ENCODE assay signal across 8 mouse cellular contexts in genomic region chr17:35836991-35837422, GRCm38 (mm10). TPM values are rescaled to one million over a fixed set of nuclear protein-coding genes. Genes with fewer than 3 reads are reported as not detected.
DNase-seq lines count a peak whose midpoint lies in the region; ATAC-seq and TF ChIP-seq lines count a peak whose summit lies in the region.

No protein-coding gene starts in this region.

- TF ChIP-seq EP300 in MEL (IDR thresholded peaks at IDR 0.05; ENCODE audit: low read depth in 1 of 2, low read length in 2 of 2) = no peak

- peak overlapping the region; percentile 99 for H3K9ac ChIP-seq in MEL (ENCODE audit: control insufficient read depth, low read depth, low read length, poor library complexity, severe bottlenecking)
- H3K9ac ChIP-seq in forebrain, embryonic 16.5 days (replicated peaks; ENCODE audit: low read depth, low read length) = peak overlapping the region; percentile 83

- no peaks in the 10 kb centered on the region for H3K9me3 ChIP-seq in MEL (replicated peaks; ENCODE audit: insufficient read depth, low read length)
- H3K9me3 ChIP-seq in forebrain, embryonic 16.5 days (ENCODE audit: control insufficient read depth, low read length) = no peaks in the 10 kb centered on the region

- under 1% methylated on average over 25 of the region's 25 CpGs for WGBS in forebrain, embryonic 16.5 days

- no peaks in the 10 kb centered on the region for H3K27me3 ChIP-seq in MEL (ENCODE audit: control insufficient read depth in 1 of 2, insufficient read depth in 2 of 2, low read length in 2 of 2)
- H3K27me3 ChIP-seq in forebrain, embryonic 16.5 days (replicated peaks; ENCODE audit: control insufficient read depth, insufficient read depth, low read length) = no peaks in the 10 kb centered on the region

- peak overlapping the region; percentile 84 to 99 for H3K4me3 ChIP-seq in MEL (ENCODE audit: control insufficient read depth in 1 of 2, insufficient read depth in 1 of 2, low read depth in 2 of 2, low read length in 2 of 2)
- peak overlapping the region; percentile 63 for H3K4me3 ChIP-seq in forebrain, embryonic 16.5 days (replicated peaks; ENCODE audit: low read length)

- peak overlapping the region; percentile 84 for H3K4me2 ChIP-seq in forebrain, embryonic 16.5 days (ENCODE audit: low read length)

- peaks cover 11 to 47% of the 10 kb centered on the region in 2 experiments for H3K36me3 ChIP-seq in MEL (ENCODE audit: control insufficient read depth in 1 of 2, insufficient read depth in 2 of 2, low read length in 2 of 2)
- peaks cover 37% of the 10 kb centered on the region for H3K36me3 ChIP-seq in forebrain, embryonic 16.5 days (ENCODE audit: control insufficient read depth, insufficient read depth)

- peak; percentile 95 for DNase-seq in MEL (ENCODE audit: low read depth, low spot score)
- DNase-seq in cerebellum, adult 18-20 months = peak; percentile 77 to 78
- peak; percentile 95 for DNase-seq in heart, postnatal 4 days
- peak; percentile 64 to 66 for DNase-seq in layer of hippocampus, postnatal 25 days (ENCODE audit: extremely low spot score in 1 of 2, low spot score in 1 of 2)
- DNase-seq in lung, postnatal 14 days = peak; percentile 88
- DNase-seq in retina, postnatal 1 day = peak; percentile 92
- peak; percentile 91 for DNase-seq in urinary bladder, postnatal 25 days (ENCODE audit: low spot score)

- peaks cover 0 to 51% of the 10 kb centered on the region in 2 experiments for H3K4me1 ChIP-seq in MEL (ENCODE audit: control insufficient read depth in 1 of 2, insufficient read depth in 2 of 2, low read length in 2 of 2)
- peaks cover 52% of the 10 kb centered on the region for H3K4me1 ChIP-seq in forebrain, embryonic 16.5 days (replicated peaks; ENCODE audit: control insufficient read depth, insufficient read depth, low read length)

- TF ChIP-seq CTCF in MEL (IDR thresholded peaks at IDR 0.05 in 2 of 3, conservative IDR thresholded peaks at IDR 0.05 in 1 of 3; ENCODE audit: control insufficient read depth in 1 of 3, insufficient read depth in 1 of 3, low read depth in 2 of 3, low read length in 3 of 3, poor library complexity in 1 of 3, severe bottlenecking in 1 of 3) = 0 out of 6 replicates have a peak, but pooled peaks of 1 of the 3 experiments have one; percentile 2

- ATAC-seq in forebrain, embryonic 16.5 days = peak; percentile 34

- peak overlapping the region; percentile 97 for H3K27ac ChIP-seq in MEL (ENCODE audit: control insufficient read depth, low read depth, low read length)
- H3K27ac ChIP-seq in forebrain, embryonic 16.5 days (ENCODE audit: low read length) = peak overlapping the region; percentile 94

- peak in 1 of 2 experiments; percentile 70; a peak in 2 of 4 replicates for TF ChIP-seq POLR2A in MEL (IDR thresholded peaks at IDR 0.05; ENCODE audit: control insufficient read depth in 1 of 2, insufficient read depth in 1 of 2, low read depth in 1 of 2, low read length in 2 of 2, poor library complexity in 1 of 2)

- no peak for TF ChIP-seq RAD21 in MEL (IDR thresholded peaks at IDR 0.05; ENCODE audit: low read depth, low read length)

- H3K79me2 ChIP-seq in MEL (ENCODE audit: control insufficient read depth, insufficient read depth, low read length, poor library complexity) = peaks cover 42% of the 10 kb centered on the region

TF ChIP-seq in MEL, 35 proteins besides CTCF, POLR2A, EP300 and RAD21:
- TF ChIP-seq BHLHE40 (IDR thresholded peaks at IDR 0.05; ENCODE audit: borderline replicate concordance, low read depth, low read length) (no peak), ZC3H11A (IDR thresholded peaks at IDR 0.05; ENCODE audit: low read depth, low read length) (no peak), USF2 (IDR thresholded peaks at IDR 0.05; ENCODE audit: borderline replicate concordance in 1 of 2, insufficient read depth in 1 of 2, low read depth in 1 of 2, low read length in 2 of 2) (0 out of 4 replicates have a peak, but pooled peaks of 1 of the 2 experiments have one; percentile 8), MEF2A (IDR thresholded peaks at IDR 0.05; ENCODE audit: extremely low read depth, insufficient replicate concordance, low read depth, low read length, poor library complexity, severe bottlenecking) (no peak), POLR2AphosphoS5 (IDR thresholded peaks at IDR 0.05; ENCODE audit: borderline replicate concordance, low read depth, low read length) (no peak), MAX (IDR thresholded peaks at IDR 0.05; ENCODE audit: low read length) (no peak), TBP (IDR thresholded peaks at IDR 0.05; ENCODE audit: low read depth, low read length) (peak; percentile 69; the same call in 1 of the 2 replicates)

RNA-seq across cellular contexts. Expression of gene Tubb5, which starts 1.1 kb away (rescaled TPM):
- 1,137 and 1,211 TPM in 2 replicates for total RNA-seq in MEL (2012; rRNA removed)
- polyA plus RNA-seq in MEL (2012; ENCODE audit: insufficient read depth in 1 of 2, insufficient read length in 2 of 2, low read depth in 1 of 2, low replicate concordance in 2 of 2, missing spikeins in 1 of 2) = 1,000 to 10,000 TPM; 1,040 to 1,575 TPM
- polyA plus RNA-seq in forebrain, embryonic 16.5 days (2015; fragmentation: Nextera tagmentation; extraction: Ambion mirVana) = 1,979 and 2,045 TPM in 2 replicates
- total RNA-seq in heart, postnatal 4 days (2021) = 100 to 1,000 TPM; 908 to 913 TPM
- total RNA-seq in layer of hippocampus, postnatal 25 days (2021) = 100 to 1,000 TPM; 381 to 413 TPM

RNA-seq across cellular contexts. Expression of gene Mdc1, which starts 4.3 kb away (rescaled TPM):
- total RNA-seq in MEL (2012; rRNA removed) = 15.0 and 17.2 TPM in 2 replicates
- 10 to 100 TPM; 46.6 to 77.9 TPM for polyA plus RNA-seq in MEL (2012; ENCODE audit: insufficient read depth in 1 of 2, insufficient read length in 2 of 2, low read depth in 1 of 2, low replicate concordance in 2 of 2, missing spikeins in 1 of 2)
- 10.6 and 13.2 TPM in 2 replicates for polyA plus RNA-seq in forebrain, embryonic 16.5 days (2015; fragmentation: Nextera tagmentation; extraction: Ambion mirVana)
- total RNA-seq in heart, postnatal 4 days (2021) = 10 to 100 TPM; 37.9 to 40.6 TPM
- 10 to 100 TPM; 12.1 to 16.5 TPM for total RNA-seq in layer of hippocampus, postnatal 25 days (2021)

RNA-seq across cellular contexts. Expression of gene Flot1, which starts 14.0 kb away (rescaled TPM):
- total RNA-seq in MEL (2012; rRNA removed) = 38.1 and 39.5 TPM in 2 replicates
- 10 to 100 TPM in 1 of 2 experiments, not detected in 1; 64.1 TPM for polyA plus RNA-seq in MEL (2012; ENCODE audit: insufficient read depth in 1 of 2, insufficient read length in 2 of 2, low read depth in 1 of 2, low replicate concordance in 2 of 2, missing spikeins in 1 of 2)
- polyA plus RNA-seq in forebrain, embryonic 16.5 days (2015; fragmentation: Nextera tagmentation; extraction: Ambion mirVana) = 83.5 and 89.3 TPM in 2 replicates
- 100 to 1,000 TPM in 1 of 2 experiments, 10 to 100 TPM in 1; 97.8 to 105 TPM for total RNA-seq in heart, postnatal 4 days (2021)
- total RNA-seq in layer of hippocampus, postnatal 25 days (2021) = 100 to 1,000 TPM; 122 to 132 TPM

RNA-seq across cellular contexts. Expression of gene Ier3, which starts 15.5 kb away (rescaled TPM):
- 5.5 and 8.4 TPM in 2 replicates for total RNA-seq in MEL (2012; rRNA removed)
- polyA plus RNA-seq in MEL (2012; ENCODE audit: insufficient read depth in 1 of 2, insufficient read length in 2 of 2, low read depth in 1 of 2, low replicate concordance in 2 of 2, missing spikeins in 1 of 2) = 10 to 100 TPM in 1 of 2 experiments, not detected in 1; 12.2 TPM
- 6.4 and 9.9 TPM in 2 replicates for polyA plus RNA-seq in forebrain, embryonic 16.5 days (2015; fragmentation: Nextera tagmentation; extraction: Ambion mirVana)
- 10 to 100 TPM; 39.7 to 42.5 TPM for total RNA-seq in heart, postnatal 4 days (2021)
- total RNA-seq in layer of hippocampus, postnatal 25 days (2021) = 1 to 10 TPM; 3.2 to 5.1 TPM

RNA-seq across cellular contexts. Expression of gene Nrm, which starts 24.1 kb away (rescaled TPM):
- 11.1 and 13.7 TPM in 2 replicates for total RNA-seq in MEL (2012; rRNA removed)
- 10 to 100 TPM in 1 of 2 experiments, not detected in 1; 49.9 TPM for polyA plus RNA-seq in MEL (2012; ENCODE audit: insufficient read depth in 1 of 2, insufficient read length in 2 of 2, low read depth in 1 of 2, low replicate concordance in 2 of 2, missing spikeins in 1 of 2)
- polyA plus RNA-seq in forebrain, embryonic 16.5 days (2015; fragmentation: Nextera tagmentation; extraction: Ambion mirVana) = 23.4 and 26.1 TPM in 2 replicates
- total RNA-seq in heart, postnatal 4 days (2021) = 10 to 100 TPM; 26.3 to 32.2 TPM
- 1 to 10 TPM; 2.1 to 3.5 TPM for total RNA-seq in layer of hippocampus, postnatal 25 days (2021)

Comparison
In these comparisons a context has a peak if more than half of its experiments do, and no peak if none do; other contexts are left out.
1. Peak in every context shown above with its lines: DNase-seq, ATAC-seq, H3K4me3 ChIP-seq and H3K27ac ChIP-seq.